Mouse (Mus musculus) induced T-regulatory cell, adult 2 months (primary cell): ENCODE results near the gene Ltk.
"Not testable (repeated sequence)": the region's sequence is repeated elsewhere in the genome, so short reads cannot be mapped to it uniquely, and the experiment has no call there.

Experiments used
- DNase-seq: peaks from one replicate; pipeline ENCODE4 v3.0.0-alpha.2; 2012; ENCODE audit warnings: low read depth

Gene Ltk

GRCm38 (mm10) chr2:119758844-119759835 lies 1.1 kb downstream of the Ltk start:
- peak; percentile 34 for DNase-seq

GRCm38 (mm10) chr2:119758101-119758843 lies 2.0 kb downstream of the Ltk start:
- peak; percentile 50 for DNase-seq

DNA sequence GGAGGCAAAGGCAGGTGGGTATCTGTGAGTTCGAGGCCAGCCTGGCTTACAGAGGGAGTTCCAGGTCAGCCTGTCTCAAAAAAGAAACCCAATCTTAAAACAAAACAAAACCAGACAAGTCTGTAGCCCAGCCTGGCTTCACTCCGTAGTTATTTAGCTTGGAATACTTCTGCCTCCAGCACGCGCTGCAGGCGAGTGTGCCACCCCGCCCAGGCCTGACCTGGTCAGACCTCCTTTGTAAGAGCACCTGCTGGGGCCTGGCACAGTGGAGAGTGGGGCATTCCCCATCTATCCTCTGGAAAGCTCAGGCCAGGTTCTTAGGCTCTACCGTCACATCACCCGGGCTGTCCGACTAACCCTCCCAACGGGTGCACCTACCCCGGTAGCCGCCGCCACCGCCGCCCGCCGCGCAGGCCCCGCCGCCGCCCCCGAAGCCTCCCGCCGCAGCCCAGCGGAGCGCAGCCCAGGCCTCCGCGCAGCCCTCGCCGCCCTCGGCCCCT lies 2.6 kb downstream of the Ltk start:
- DNase-seq, result peak; percentile 21

DNA sequence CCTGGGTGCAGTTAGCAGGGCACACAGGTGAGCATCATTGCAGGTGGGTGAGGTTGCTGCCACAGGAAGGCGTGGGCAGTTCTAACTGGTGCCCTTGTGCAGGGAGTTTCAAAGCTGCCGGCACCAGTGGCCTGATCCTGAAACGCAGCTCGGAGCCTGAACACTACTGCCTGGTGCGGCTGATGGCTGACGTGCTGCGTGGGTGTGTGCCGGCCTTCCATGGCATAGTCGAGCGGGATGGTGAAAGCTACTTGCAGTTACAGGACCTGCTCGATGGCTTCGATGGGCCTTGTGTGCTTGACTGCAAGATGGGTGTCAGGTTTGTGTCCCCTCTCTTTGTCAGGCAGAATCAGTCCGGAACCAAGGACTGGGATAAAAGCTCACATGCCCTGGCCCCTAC lies 11.0 kb downstream of the Ltk start:
- no peak for DNase-seq

- no peak for DNase-seq
Measured at GRCm38 (mm10) chr2:119747554-119747953, 12.7 kb downstream of the Ltk start.

- peak; percentile 54 for DNase-seq
Measured at GRCm38 (mm10) chr2:119745281-119745680, 14.9 kb downstream of the Ltk start.

DNA sequence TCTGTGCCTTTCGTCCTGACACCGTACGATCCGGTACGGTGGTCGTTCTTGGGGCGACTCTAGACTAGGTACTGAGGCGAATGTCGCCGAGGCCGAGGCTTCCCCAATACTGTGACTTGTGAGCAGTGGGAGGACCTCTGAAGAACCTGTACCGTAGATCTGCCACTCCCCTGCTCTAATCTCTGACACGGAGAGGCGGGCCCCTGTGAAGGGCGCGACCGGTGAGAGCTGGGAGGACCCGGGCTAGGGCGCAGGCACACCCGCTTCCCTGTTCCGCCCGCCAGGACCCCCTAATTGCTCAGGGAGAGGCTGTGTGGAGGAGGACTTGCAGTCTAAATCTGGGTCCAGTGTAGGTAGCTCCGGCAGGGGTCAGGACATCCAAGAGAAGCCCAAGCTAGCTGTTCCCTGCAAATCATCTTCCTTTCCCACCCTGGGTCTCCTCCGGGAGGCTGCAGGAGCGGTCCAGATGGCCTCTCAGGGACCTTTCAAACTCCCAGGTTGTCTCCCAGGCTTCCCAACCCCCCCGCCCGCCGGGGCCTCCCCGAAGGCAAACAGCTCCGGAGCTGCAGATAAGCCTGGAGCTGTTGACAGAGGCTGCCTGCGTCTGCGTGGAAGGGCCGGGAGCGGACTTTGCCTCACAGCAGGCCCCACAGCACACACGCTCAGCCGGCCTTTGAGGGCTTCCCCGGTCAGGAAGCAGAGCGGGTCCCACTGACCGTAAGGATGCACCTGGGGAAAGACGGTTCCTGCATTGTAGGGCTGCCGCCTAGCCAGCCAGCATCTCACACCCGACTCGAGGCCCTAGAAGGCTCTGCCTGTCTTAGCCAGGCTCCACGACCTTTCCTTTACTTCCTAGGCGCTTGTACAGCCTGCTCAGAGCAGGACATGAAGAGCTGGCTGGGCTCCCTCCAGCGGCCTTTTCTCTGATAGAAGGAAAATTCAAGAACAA lies 15.8 kb downstream of the Ltk start:
- peak; percentile 57 for DNase-seq

- DNase-seq, result peak; percentile 48
Measured at GRCm38 (mm10) chr2:119743808-119744162, 16.4 kb downstream of the Ltk start.

- peak; percentile 36 for DNase-seq
Measured at GRCm38 (mm10) chr2:119743176-119743807, 16.9 kb downstream of the Ltk start.

- peak; percentile 75 for DNase-seq
Measured at GRCm38 (mm10) chr2:119742461-119743175, 17.6 kb downstream of the Ltk start.

- peak; percentile 89 for DNase-seq
Measured at GRCm38 (mm10) chr2:119741581-119742411, 18.4 kb downstream of the Ltk start, which contains the start of gene Itpka. Gene Itpka, plus strand, starts transcription at chr2:119742337.

DNA sequence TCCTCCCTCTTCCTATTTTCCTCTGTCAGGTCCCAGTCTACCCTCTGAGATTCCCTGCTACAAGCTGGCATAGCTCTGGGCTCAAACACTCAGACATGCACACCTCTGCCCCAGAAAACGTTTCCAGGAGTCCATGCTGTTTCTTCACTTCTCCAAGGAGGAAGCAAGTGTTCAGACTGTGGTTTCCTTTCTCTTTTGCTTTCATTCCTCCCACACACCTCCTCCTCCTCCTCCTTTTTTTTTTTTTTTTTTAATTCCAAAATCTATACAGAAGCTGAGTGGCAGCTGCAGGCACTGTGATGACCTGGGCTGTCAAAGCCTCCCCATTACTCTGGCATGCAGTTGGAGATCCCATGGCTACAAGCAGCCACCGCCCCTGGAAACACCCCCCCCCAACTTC lies 19.7 kb downstream of the Ltk start:
- peak; percentile 48 for DNase-seq

- DNase-seq, result no peak
Measured at GRCm38 (mm10) chr2:119737124-119737523, 23.1 kb downstream of the Ltk start.

GRCm38 (mm10) chr2:119730735-119731134 lies 29.5 kb downstream of the Ltk start:
- DNase-seq, result no peak

DNA sequence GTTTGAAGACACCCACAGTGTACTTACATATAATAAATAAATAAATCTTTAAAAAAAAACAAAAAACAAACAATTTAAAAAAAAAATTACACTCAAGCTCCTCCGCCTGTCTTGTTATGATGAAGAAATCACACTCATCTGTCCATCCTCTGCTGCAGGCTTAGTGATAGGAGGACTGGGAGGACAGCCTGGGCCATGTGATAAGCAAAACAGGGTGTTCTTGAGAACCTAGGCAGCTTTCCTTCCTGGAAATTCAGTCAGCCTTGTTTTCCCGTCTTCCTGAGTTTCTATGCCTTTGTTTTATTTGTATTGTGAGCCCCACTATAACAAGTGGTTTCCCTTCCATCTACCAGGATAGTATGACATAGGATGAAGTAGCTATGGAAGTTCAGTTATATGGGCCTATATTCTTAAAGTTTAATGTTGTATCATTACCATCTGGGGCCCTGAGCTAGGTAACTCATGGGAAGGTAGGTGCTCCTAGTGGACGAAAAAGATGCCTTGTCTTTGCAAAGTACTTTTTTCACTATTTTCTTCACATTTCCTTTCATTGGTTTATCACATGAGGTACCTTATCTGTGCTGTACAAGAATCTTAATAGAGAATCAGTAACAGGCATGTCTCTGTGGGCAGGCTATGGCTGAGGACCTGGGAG lies 32.3 kb downstream of the Ltk start:
- DNase-seq, result no peak

- DNase-seq, result no peak
Measured at GRCm38 (mm10) chr2:119721070-119721469, 39.2 kb downstream of the Ltk start.

DNA sequence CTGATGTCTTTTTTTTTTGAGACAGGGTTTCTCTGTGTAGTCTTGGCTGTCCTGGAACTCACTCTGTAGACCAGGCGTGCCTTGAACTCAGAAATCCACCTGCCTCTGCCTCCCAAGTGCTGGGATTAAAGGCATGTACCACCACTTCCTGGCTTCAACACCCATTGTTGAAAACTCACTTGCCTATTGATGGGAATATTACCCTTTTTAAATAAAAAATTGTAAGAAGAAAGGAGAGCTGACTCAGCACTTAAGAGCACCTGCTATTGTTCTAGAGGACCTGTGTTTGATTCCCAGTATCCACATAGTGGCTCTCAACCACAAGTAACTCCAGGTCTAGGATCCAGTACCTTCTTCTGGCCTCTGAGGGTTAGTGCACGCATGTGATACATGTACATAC lies 44.4 kb downstream of the Ltk start:
- DNase-seq, result not testable (repeated sequence)

DNA sequence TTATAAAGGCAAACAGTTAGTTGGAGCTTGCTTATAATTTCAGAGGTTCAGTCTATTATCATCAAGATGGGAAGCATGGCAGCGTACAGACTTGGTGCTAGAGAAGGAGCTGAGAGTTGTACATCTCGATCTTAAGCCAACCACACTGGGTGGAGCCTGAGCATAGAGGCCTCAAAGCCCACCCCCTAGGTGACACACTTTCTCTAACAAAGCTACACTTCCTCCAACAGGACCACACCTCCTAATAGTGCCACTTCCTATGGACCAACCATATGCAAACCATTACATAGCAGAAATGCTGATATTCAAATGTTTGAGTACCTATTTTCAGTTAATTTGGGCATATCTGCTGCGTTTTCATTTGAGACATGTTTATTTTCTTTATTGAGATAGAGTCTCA lies 50.2 kb downstream of the Ltk start:
- no peak for DNase-seq

- DNase-seq, result no peak
Measured at GRCm38 (mm10) chr2:119707676-119708075, 52.6 kb downstream of the Ltk start.
